Mouse (Mus musculus): ENCODE data around the gene Gucy2e. TPM values are rescaled to one million over a fixed set of nuclear protein-coding genes. Genes with fewer than 3 reads are reported as not detected.

The Gucy2e gene
- polyA plus RNA-seq, 1 experiment, result not detected

- Histone ChIP-seq H3K4me1 (ENCODE audit: control insufficient read depth, insufficient read depth, low read length) (no peaks in the 10 kb centered on the region), H3K4me3 (ENCODE audit: low read depth, low read length) (no peak overlapping the region), H3K27me3 (ENCODE audit: control insufficient read depth, insufficient read depth, low read length, poor library complexity, severe bottlenecking) (no peaks in the 10 kb centered on the region), H3K9me3 (replicated peaks; ENCODE audit: control insufficient read depth, insufficient read depth, low read length, poor library complexity, severe bottlenecking) (no peaks in the 10 kb centered on the region), H3K27ac (ENCODE audit: insufficient read depth, low read length) (no peak overlapping the region), H3K9ac (ENCODE audit: low read depth, poor library complexity, severe bottlenecking) (no peak overlapping the region; the same call in 1 of the 2 replicates), H3K36me3 (ENCODE audit: control insufficient read depth, insufficient read depth, low read length, poor library complexity, severe bottlenecking) (no peaks in the 10 kb centered on the region)
- no peak for TF ChIP-seq CTCF (IDR thresholded peaks at IDR 0.05; ENCODE audit: low read depth, low read length)
Observed at GRCm38 (mm10) chr11:69268100-69268499, 31.3 kb upstream of the Gucy2e start.

- H3K4me3 ChIP-seq (ENCODE audit: low read depth, low read length), result peak overlapping the region; percentile 0; the same call in 1 of the 2 replicates
- no peak for TF ChIP-seq POLR2A (IDR thresholded peaks at IDR 0.05; ENCODE audit: insufficient read depth, low read length)
- TF ChIP-seq CTCF (IDR thresholded peaks at IDR 0.05; ENCODE audit: low read depth, low read length), result peak; percentile 24
Observed at GRCm38 (mm10) chr11:69267341-69267740, 30.5 kb upstream of the Gucy2e start.

GRCm38 (mm10) chr11:69266253-69266652, 29.4 kb upstream of the Gucy2e start:
- Histone ChIP-seq H3K4me1 (ENCODE audit: control insufficient read depth, insufficient read depth, low read length) (no peaks in the 10 kb centered on the region), H3K27me3 (ENCODE audit: control insufficient read depth, insufficient read depth, low read length, poor library complexity, severe bottlenecking) (no peaks in the 10 kb centered on the region), H3K27ac (ENCODE audit: insufficient read depth, low read length) (no peak overlapping the region), H3K4me3 (ENCODE audit: low read depth, low read length) (no peak overlapping the region), H3K9me3 (replicated peaks; ENCODE audit: control insufficient read depth, insufficient read depth, low read length, poor library complexity, severe bottlenecking) (no peaks in the 10 kb centered on the region), H3K9ac (ENCODE audit: low read depth, poor library complexity, severe bottlenecking) (no peak overlapping the region), H3K36me3 (ENCODE audit: control insufficient read depth, insufficient read depth, low read length, poor library complexity, severe bottlenecking) (no peaks in the 10 kb centered on the region)
- TF ChIP-seq POLR2A (IDR thresholded peaks at IDR 0.05; ENCODE audit: insufficient read depth, low read length), result no peak
- TF ChIP-seq CTCF (IDR thresholded peaks at IDR 0.05; ENCODE audit: low read depth, low read length), result no peak
- no peak for TF ChIP-seq EP300 (IDR thresholded peaks at IDR 0.05; ENCODE audit: insufficient read depth, low read depth, low read length)

More at GRCm38 (mm10) chr11:69267341-69267740, 30.5 kb upstream of the Gucy2e start:
- H3K9ac ChIP-seq (ENCODE audit: low read depth, poor library complexity, severe bottlenecking), result no peak overlapping the region; the same call in 1 of the 2 replicates
- H3K4me1 ChIP-seq (ENCODE audit: control insufficient read depth, insufficient read depth, low read length), result no peaks in the 10 kb centered on the region
- no peaks in the 10 kb centered on the region for H3K27me3 ChIP-seq (ENCODE audit: control insufficient read depth, insufficient read depth, low read length, poor library complexity, severe bottlenecking)
- H3K36me3 ChIP-seq (ENCODE audit: control insufficient read depth, insufficient read depth, low read length, poor library complexity, severe bottlenecking), result no peaks in the 10 kb centered on the region
- H3K9me3 ChIP-seq (replicated peaks; ENCODE audit: control insufficient read depth, insufficient read depth, low read length, poor library complexity, severe bottlenecking), result no peaks in the 10 kb centered on the region
- H3K27ac ChIP-seq (ENCODE audit: insufficient read depth, low read length), result no peak overlapping the region

- H3K4me3 ChIP-seq (ENCODE audit: low read depth, low read length), result no peak overlapping the region
Observed at GRCm38 (mm10) chr11:69265410-69265809, 28.6 kb upstream of the Gucy2e start.

GRCm38 (mm10) chr11:69264276-69264675, 27.4 kb upstream of the Gucy2e start:
- Histone ChIP-seq H3K4me3 (ENCODE audit: low read depth, low read length) (no peak overlapping the region), H3K27me3 (ENCODE audit: control insufficient read depth, insufficient read depth, low read length, poor library complexity, severe bottlenecking) (no peaks in the 10 kb centered on the region), H3K27ac (ENCODE audit: insufficient read depth, low read length) (no peak overlapping the region), H3K36me3 (ENCODE audit: control insufficient read depth, insufficient read depth, low read length, poor library complexity, severe bottlenecking) (no peaks in the 10 kb centered on the region), H3K9ac (ENCODE audit: low read depth, poor library complexity, severe bottlenecking) (no peak overlapping the region), H3K9me3 (replicated peaks; ENCODE audit: control insufficient read depth, insufficient read depth, low read length, poor library complexity, severe bottlenecking) (no peaks in the 10 kb centered on the region), H3K4me1 (ENCODE audit: control insufficient read depth, insufficient read depth, low read length) (no peaks in the 10 kb centered on the region)
- TF ChIP-seq CTCF (IDR thresholded peaks at IDR 0.05; ENCODE audit: low read depth, low read length), result no peak
- no peak for TF ChIP-seq EP300 (IDR thresholded peaks at IDR 0.05; ENCODE audit: insufficient read depth, low read depth, low read length)
- TF ChIP-seq POLR2A (IDR thresholded peaks at IDR 0.05; ENCODE audit: insufficient read depth, low read length), result no peak

More at GRCm38 (mm10) chr11:69265410-69265809, 28.6 kb upstream of the Gucy2e start:
- no peaks in the 10 kb centered on the region for H3K9me3 ChIP-seq (replicated peaks; ENCODE audit: control insufficient read depth, insufficient read depth, low read length, poor library complexity, severe bottlenecking)
- no peak overlapping the region for H3K27ac ChIP-seq (ENCODE audit: insufficient read depth, low read length)
- no peak overlapping the region for H3K9ac ChIP-seq (ENCODE audit: low read depth, poor library complexity, severe bottlenecking)
- H3K4me1 ChIP-seq (ENCODE audit: control insufficient read depth, insufficient read depth, low read length), result no peaks in the 10 kb centered on the region
- TF ChIP-seq EP300 (IDR thresholded peaks at IDR 0.05; ENCODE audit: insufficient read depth, low read depth, low read length), result no peak
- no peak for TF ChIP-seq POLR2A (IDR thresholded peaks at IDR 0.05; ENCODE audit: insufficient read depth, low read length)
- no peak for TF ChIP-seq CTCF (IDR thresholded peaks at IDR 0.05; ENCODE audit: low read depth, low read length)
- H3K36me3 ChIP-seq (ENCODE audit: control insufficient read depth, insufficient read depth, low read length, poor library complexity, severe bottlenecking), result no peaks in the 10 kb centered on the region
- H3K27me3 ChIP-seq (ENCODE audit: control insufficient read depth, insufficient read depth, low read length, poor library complexity, severe bottlenecking), result no peaks in the 10 kb centered on the region

GRCm38 (mm10) chr11:69260111-69260510, 23.3 kb upstream of the Gucy2e start:
- TF ChIP-seq CTCF (IDR thresholded peaks at IDR 0.05; ENCODE audit: low read depth, low read length), result no peak
- no peak for TF ChIP-seq EP300 (IDR thresholded peaks at IDR 0.05; ENCODE audit: insufficient read depth, low read depth, low read length)
- no peak for TF ChIP-seq POLR2A (IDR thresholded peaks at IDR 0.05; ENCODE audit: insufficient read depth, low read length)
- Histone ChIP-seq H3K27me3 (ENCODE audit: control insufficient read depth, insufficient read depth, low read length, poor library complexity, severe bottlenecking) (no peaks in the 10 kb centered on the region), H3K36me3 (ENCODE audit: control insufficient read depth, insufficient read depth, low read length, poor library complexity, severe bottlenecking) (no peaks in the 10 kb centered on the region), H3K4me1 (ENCODE audit: control insufficient read depth, insufficient read depth, low read length) (no peaks in the 10 kb centered on the region), H3K27ac (ENCODE audit: insufficient read depth, low read length) (no peak overlapping the region), H3K4me3 (ENCODE audit: low read depth, low read length) (no peak overlapping the region), H3K9ac (ENCODE audit: low read depth, poor library complexity, severe bottlenecking) (no peak overlapping the region), H3K9me3 (replicated peaks; ENCODE audit: control insufficient read depth, insufficient read depth, low read length, poor library complexity, severe bottlenecking) (no peaks in the 10 kb centered on the region)

Data from ES-Bruce4 (cell line).